Mouse (Mus musculus): ENCODE measurements around the gene Setx. TPM values are rescaled to one million over a fixed set of nuclear protein-coding genes. Genes with fewer than 3 reads are reported as not detected.

Setx gene
- total and polyA plus RNA-seq, 3 experiments = 13.1 to 23.8 (median 22.5) TPM

DNA sequence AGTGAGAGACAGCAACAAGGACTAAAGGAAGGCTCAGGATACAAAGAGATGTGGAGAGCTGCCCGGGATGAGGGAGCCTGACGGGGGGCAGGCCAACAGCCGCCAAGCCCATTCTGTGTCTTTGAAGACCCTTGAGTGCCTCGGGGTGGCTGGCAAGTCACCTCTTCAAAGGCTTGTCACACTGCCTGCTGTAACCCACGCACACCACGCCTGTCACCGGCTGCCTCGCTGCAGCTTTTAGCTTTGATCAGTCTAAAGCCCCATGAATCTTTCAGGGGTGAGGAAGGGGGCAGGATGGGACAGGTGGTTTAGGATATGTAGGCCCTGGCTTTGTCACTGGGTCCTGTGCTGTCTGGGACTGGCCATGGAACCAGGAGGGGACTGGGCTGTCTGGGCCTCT is 82.2 kb downstream of the Setx start:
- no peak for DNase-seq (ENCODE audit: low read depth, low spot score)
- Histone ChIP-seq H3K79me2 (ENCODE audit: control insufficient read depth, insufficient read depth, low read length, poor library complexity) (no peaks in the 10 kb centered on the region), H3K27me3 (ENCODE audit: control insufficient read depth in 1 of 2, insufficient read depth in 2 of 2, low read length in 2 of 2) (no peaks in the 10 kb centered on the region), H3K36me3 (ENCODE audit: control insufficient read depth in 1 of 2, insufficient read depth in 2 of 2, low read length in 2 of 2) (no peaks in the 10 kb centered on the region), H3K4me3 (ENCODE audit: control insufficient read depth in 1 of 2, insufficient read depth in 1 of 2, low read depth in 2 of 2, low read length in 2 of 2) (no peak overlapping the region), H3K27ac (ENCODE audit: control insufficient read depth, low read depth, low read length) (no peak overlapping the region), H3K9me3 (replicated peaks; ENCODE audit: insufficient read depth, low read length) (no peaks in the 10 kb centered on the region), H3K4me1 (ENCODE audit: control insufficient read depth in 1 of 2, insufficient read depth in 2 of 2, low read length in 2 of 2) (no peaks in the 10 kb centered on the region), H3K9ac (ENCODE audit: control insufficient read depth, low read depth, low read length, poor library complexity, severe bottlenecking) (no peak overlapping the region)
- TF ChIP-seq ZNF384 (IDR thresholded peaks at IDR 0.05; ENCODE audit: low read depth, low read length) (no peak), UBTF (IDR thresholded peaks at IDR 0.05; ENCODE audit: borderline replicate concordance, insufficient read depth, low read depth, low read length) (no peak), POLR2AphosphoS2 (IDR thresholded peaks at IDR 0.05; ENCODE audit: low read length) (no peak), NELFE (IDR thresholded peaks at IDR 0.05; ENCODE audit: low read depth, low read length) (no peak), RCOR1 (IDR thresholded peaks at IDR 0.05; ENCODE audit: low read depth, low read length) (no peak), GATA1 (IDR thresholded peaks at IDR 0.05; ENCODE audit: low read depth, low read length) (no peak), POLR2AphosphoS5 (IDR thresholded peaks at IDR 0.05; ENCODE audit: borderline replicate concordance, low read depth, low read length) (no peak), ETS1 (IDR thresholded peaks at IDR 0.05; ENCODE audit: low read depth, low read length) (no peak), E2F4 (IDR thresholded peaks at IDR 0.05; ENCODE audit: borderline replicate concordance, low read depth, low read length) (no peak), POLR2A (IDR thresholded peaks at IDR 0.05; ENCODE audit: control insufficient read depth in 1 of 2, insufficient read depth in 1 of 2, low read depth in 1 of 2, low read length in 2 of 2, poor library complexity in 1 of 2) (no peak), TAL1 (IDR thresholded peaks at IDR 0.05; ENCODE audit: low read length) (no peak), MYC (IDR thresholded peaks at IDR 0.05; ENCODE audit: low read depth, low read length) (no peak), MXI1 (IDR thresholded peaks at IDR 0.05; ENCODE audit: low read depth, low read length) (no peak), CHD1 (IDR thresholded peaks at IDR 0.05; ENCODE audit: low read depth, low read length) (no peak), GABPA (IDR thresholded peaks at IDR 0.05; ENCODE audit: low read depth, low read length) (no peak), MYB (IDR thresholded peaks at IDR 0.05; ENCODE audit: low read depth, low read length) (no peak), HCFC1 (IDR thresholded peaks at IDR 0.05; ENCODE audit: low read depth, low read length) (no peak), MEF2A (IDR thresholded peaks at IDR 0.05; ENCODE audit: extremely low read depth, insufficient replicate concordance, low read depth, low read length, poor library complexity, severe bottlenecking) (no peak), NRF1 (IDR thresholded peaks at IDR 0.05; ENCODE audit: insufficient read depth, low read depth, low read length, poor library complexity, severe bottlenecking) (no peak), TCF12 (IDR thresholded peaks at IDR 0.05; ENCODE audit: low read depth, low read length) (no peak)
